In genomic region chr14:121207441-121208158, GRCm38 (mm10) we compare ENCODE assay signal across 19 mouse cellular contexts.
DNase-seq lines count a peak whose midpoint lies in the region; ATAC-seq lines count a peak whose summit lies in the region.
"Had no signal": no experiment of that assay in that cellular context is flagged by ENCODE, and none has a peak within 500 bp of the region (broad histone marks: within the 10 kb centered on the region; RNA-seq: fewer than 3 reads in every experiment).

No protein-coding gene starts in this region.

- ATAC-seq in forebrain, embryonic 13.5 days, result no peak; the same call in 1 of the 2 replicates
- ATAC-seq in forebrain, embryonic 11.5 days (replicated peaks; ENCODE audit: low FRiP score), result no peak
- ATAC-seq in kidney, embryonic 14.5 days (ENCODE audit: low FRiP score, low TSS enrichment), result no peak
- no peak for ATAC-seq in neural tube, embryonic 15.5 days (ENCODE audit: low FRiP score)
- no peak for ATAC-seq in intestine, embryonic 16.5 days
- ATAC-seq: intestine, postnatal 0 days; Patski had no signal

- H3K9ac ChIP-seq in forebrain, embryonic 13.5 days, result no peak overlapping the region
- no peak overlapping the region for H3K9ac ChIP-seq in forebrain, embryonic 11.5 days (ENCODE audit: low read length)
- H3K9ac ChIP-seq in kidney, embryonic 14.5 days (ENCODE audit: low read depth, low read length), result no peak overlapping the region
- no peak overlapping the region for H3K9ac ChIP-seq in neural tube, embryonic 15.5 days (replicated peaks)
- no peak overlapping the region for H3K9ac ChIP-seq in intestine, embryonic 16.5 days (ENCODE audit: low read depth, low read length)
- H3K9ac ChIP-seq: hindbrain, embryonic 12.5 days; liver, embryonic 15.5 days had no signal

- H3K36me3 ChIP-seq in forebrain, embryonic 13.5 days (ENCODE audit: poor library complexity, severe bottlenecking), result peaks cover 20% of the 10 kb centered on the region
- H3K36me3 ChIP-seq in forebrain, embryonic 11.5 days (ENCODE audit: control insufficient read depth, insufficient read depth, low read length), result no peaks in the 10 kb centered on the region
- peaks cover 15% of the 10 kb centered on the region for H3K36me3 ChIP-seq in kidney, embryonic 14.5 days (ENCODE audit: control insufficient read depth, insufficient read depth, low read length)
- H3K36me3 ChIP-seq in neural tube, embryonic 15.5 days, result no peaks in the 10 kb centered on the region
- H3K36me3 ChIP-seq in intestine, embryonic 16.5 days (ENCODE audit: control insufficient read depth, insufficient read depth, low read length), result no peaks in the 10 kb centered on the region; the same call in 1 of the 2 replicates
- H3K36me3 ChIP-seq: liver, embryonic 15.5 days had no signal

- H3K9me3 ChIP-seq in forebrain, embryonic 13.5 days (replicated peaks), result no peaks in the 10 kb centered on the region
- H3K9me3 ChIP-seq in forebrain, embryonic 11.5 days (ENCODE audit: control insufficient read depth, low read length), result no peaks in the 10 kb centered on the region
- no peaks in the 10 kb centered on the region for H3K9me3 ChIP-seq in kidney, embryonic 14.5 days (ENCODE audit: control insufficient read depth, low read length)
- no peaks in the 10 kb centered on the region for H3K9me3 ChIP-seq in neural tube, embryonic 15.5 days (replicated peaks)
- H3K9me3 ChIP-seq in intestine, embryonic 16.5 days (ENCODE audit: control insufficient read depth, low read length), result no peaks in the 10 kb centered on the region
- H3K9me3 ChIP-seq: hindbrain, embryonic 12.5 days; liver, embryonic 15.5 days; midbrain, embryonic 10.5 days had no signal

- H3K4me1 ChIP-seq in forebrain, embryonic 13.5 days, result peaks cover 18% of the 10 kb centered on the region
- peaks cover 2% of the 10 kb centered on the region; the same call in 1 of the 2 replicates for H3K4me1 ChIP-seq in forebrain, embryonic 11.5 days (replicated peaks; ENCODE audit: control insufficient read depth, insufficient read depth, low read length)
- peaks cover 8% of the 10 kb centered on the region; the same call in 1 of the 2 replicates for H3K4me1 ChIP-seq in kidney, embryonic 14.5 days (ENCODE audit: control insufficient read depth, insufficient read depth, low read length)
- H3K4me1 ChIP-seq in neural tube, embryonic 15.5 days, result peaks cover 11% of the 10 kb centered on the region
- no peaks in the 10 kb centered on the region for H3K4me1 ChIP-seq in intestine, embryonic 16.5 days (ENCODE audit: control insufficient read depth, insufficient read depth, low read length)
- H3K4me1 ChIP-seq: liver, embryonic 15.5 days had no signal

- peak overlapping the region; percentile 25; the same call in 1 of the 2 replicates for H3K27ac ChIP-seq in forebrain, embryonic 13.5 days
- no peak overlapping the region for H3K27ac ChIP-seq in forebrain, embryonic 11.5 days (ENCODE audit: low read depth, low read length)
- H3K27ac ChIP-seq in kidney, embryonic 14.5 days (ENCODE audit: low read depth, low read length), result no peak overlapping the region
- peak overlapping the region; percentile 14; the same call in 1 of the 2 replicates for H3K27ac ChIP-seq in neural tube, embryonic 15.5 days (replicated peaks)
- no peak overlapping the region for H3K27ac ChIP-seq in intestine, embryonic 16.5 days (ENCODE audit: low read length)
- H3K27ac ChIP-seq: hindbrain, embryonic 12.5 days; liver, embryonic 15.5 days; midbrain, embryonic 10.5 days had no signal

- no peaks in the 10 kb centered on the region for H3K27me3 ChIP-seq in forebrain, embryonic 13.5 days
- no peaks in the 10 kb centered on the region for H3K27me3 ChIP-seq in forebrain, embryonic 11.5 days (ENCODE audit: control insufficient read depth, insufficient read depth, low read length)
- H3K27me3 ChIP-seq in kidney, embryonic 14.5 days (ENCODE audit: control insufficient read depth, insufficient read depth, low read length), result no peaks in the 10 kb centered on the region
- no peaks in the 10 kb centered on the region for H3K27me3 ChIP-seq in neural tube, embryonic 15.5 days (replicated peaks)
- no peaks in the 10 kb centered on the region for H3K27me3 ChIP-seq in intestine, embryonic 16.5 days (replicated peaks; ENCODE audit: control insufficient read depth, insufficient read depth, low read length)
- H3K27me3 ChIP-seq: CH12.LX; hindbrain, embryonic 12.5 days; liver, embryonic 15.5 days; Patski had no signal

- no peak for DNase-seq in forebrain, embryonic 11.5 days (ENCODE audit: low spot score)
- peak; percentile 25 for DNase-seq in kidney, postnatal 14 days
- DNase-seq in neural tube, embryonic 10.5 days (ENCODE audit: extremely low spot score, low spot score), result no peak
- no peak for DNase-seq in adrenal gland, adult (ENCODE audit: inconsistent age in 2 of 2, low spot score in 1 of 2)
- DNase-seq: adrenal gland, adult 2 months; gastrocnemius, postnatal 25 days; lung, postnatal 36 days; spleen, adult 18-20 months; thymus, postnatal 36 days had no signal

- 50% methylated on average over 15 of the region's 15 CpGs for WGBS in forebrain, embryonic 13.5 days
- whole genome bisulfite sequencing in forebrain, embryonic 11.5 days, result 59% methylated on average over 15 of the region's 15 CpGs
- WGBS in kidney, embryonic 14.5 days, result 56% methylated on average over 15 of the region's 15 CpGs
- WGBS in neural tube, embryonic 15.5 days, result 49% methylated on average over 15 of the region's 15 CpGs
- WGBS in intestine, embryonic 16.5 days, result 71% methylated on average over 15 of the region's 15 CpGs

- H3K4me3 ChIP-seq in forebrain, embryonic 13.5 days, result no peak overlapping the region
- no peak overlapping the region for H3K4me3 ChIP-seq in forebrain, embryonic 11.5 days (ENCODE audit: low read depth, low read length)
- H3K4me3 ChIP-seq in kidney, embryonic 14.5 days (ENCODE audit: low read length), result no peak overlapping the region
- H3K4me3 ChIP-seq in neural tube, embryonic 15.5 days (replicated peaks), result no peak overlapping the region
- H3K4me3 ChIP-seq in intestine, embryonic 16.5 days (ENCODE audit: low read length), result no peak overlapping the region
- H3K4me3 ChIP-seq: hindbrain, embryonic 12.5 days; liver, embryonic 15.5 days; midbrain, embryonic 10.5 days had no signal

- no peak overlapping the region for H3K4me2 ChIP-seq in forebrain, embryonic 13.5 days
- H3K4me2 ChIP-seq in forebrain, embryonic 11.5 days (ENCODE audit: low read depth, low read length, severe bottlenecking), result no peak overlapping the region
- H3K4me2 ChIP-seq in kidney, embryonic 14.5 days (replicated peaks; ENCODE audit: low read depth, low read length), result no peak overlapping the region
- no peak overlapping the region for H3K4me2 ChIP-seq in neural tube, embryonic 15.5 days
- H3K4me2 ChIP-seq in intestine, embryonic 16.5 days (ENCODE audit: low read depth, low read length), result no peak overlapping the region
- H3K4me2 ChIP-seq: hindbrain, embryonic 12.5 days; liver, embryonic 15.5 days had no signal

Comparison
In these comparisons a context has a peak if more than half of its experiments do, and no peak if none do; other contexts are left out.
1. H3K27ac ChIP-seq: peak in forebrain, embryonic 13.5 days (single experiment) and neural tube, embryonic 15.5 days (single experiment); none in forebrain, embryonic 11.5 days (single experiment), kidney, embryonic 14.5 days (single experiment) and intestine, embryonic 16.5 days (single experiment).